Mouse (Mus musculus): ENCODE data around the gene Vmn2r87. TPM values are rescaled to one million over a fixed set of nuclear protein-coding genes. Genes with fewer than 3 reads are reported as not detected.
"Not testable (repeated sequence)": the region's sequence is repeated elsewhere in the genome, so short reads cannot be mapped to it uniquely, and the experiment has no call there.

Vmn2r87 gene
- not detected in 2 replicates for polyA plus RNA-seq (2016; fragmentation: Nextera tagmentation; extraction: Ambion mirVana)

- no peak for DNase-seq (ENCODE audit: low spot score)
These were observed at the start of gene Vmn2r87 for GRCm38 (mm10) chr10:130497296-130497695. TSS of gene Vmn2r87 (minus strand) at chr10:130497396.

DNA sequence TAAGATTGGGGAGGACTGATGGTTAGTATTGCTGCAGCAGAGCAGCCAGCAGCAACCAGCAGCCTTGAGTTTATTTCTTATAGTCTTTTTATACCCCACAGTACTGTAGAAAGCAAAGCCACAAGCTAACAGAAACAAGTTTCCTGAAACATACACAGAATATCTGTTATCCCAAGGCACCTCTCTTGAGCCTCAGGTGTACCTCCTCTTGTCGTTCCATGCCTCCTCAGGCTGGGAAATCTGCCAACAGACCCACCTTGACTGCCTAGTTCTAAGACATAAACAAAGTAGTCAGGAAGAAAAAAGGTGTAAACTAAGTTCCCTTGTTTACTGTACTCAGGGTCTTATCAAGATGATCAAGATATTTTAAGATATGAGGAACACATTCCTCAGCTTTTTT is 47.1 kb upstream of the Vmn2r87 start:
- H3K4me3 ChIP-seq: not testable (repeated sequence)

More at GRCm38 (mm10) chr10:130497296-130497695, at the start of gene Vmn2r87:
- Histone ChIP-seq H3K9me3 (replicated peaks) (no peaks in the 10 kb centered on the region), H3K36me3 (no peaks in the 10 kb centered on the region), H3K4me3 (no peak within 1 kb of the TSS), H3K27me3 (ENCODE audit: low read depth, poor library complexity, severe bottlenecking) (no peaks in the 10 kb centered on the region), H3K27ac (no peak within 1 kb of the TSS), H3K4me1 (no peaks in the 10 kb centered on the region)

GRCm38 (mm10) chr10:130541931-130542691 is 44.9 kb upstream of the Vmn2r87 start:
- 2% methylated on average over 21 of the region's 21 CpGs for WGBS
- not testable (repeated sequence) for H3K36me3 ChIP-seq

More for the DNA sequence above, 47.1 kb upstream of the Vmn2r87 start:
- WGBS: 81% methylated on average over 1 of the region's 1 CpGs
- not testable (repeated sequence) for H3K4me1 ChIP-seq; H3K9me3 ChIP-seq (replicated peaks); H3K36me3 ChIP-seq; DNase-seq (ENCODE audit: low spot score); H3K27ac ChIP-seq; H3K27me3 ChIP-seq (ENCODE audit: low read depth, poor library complexity, severe bottlenecking)

DNA sequence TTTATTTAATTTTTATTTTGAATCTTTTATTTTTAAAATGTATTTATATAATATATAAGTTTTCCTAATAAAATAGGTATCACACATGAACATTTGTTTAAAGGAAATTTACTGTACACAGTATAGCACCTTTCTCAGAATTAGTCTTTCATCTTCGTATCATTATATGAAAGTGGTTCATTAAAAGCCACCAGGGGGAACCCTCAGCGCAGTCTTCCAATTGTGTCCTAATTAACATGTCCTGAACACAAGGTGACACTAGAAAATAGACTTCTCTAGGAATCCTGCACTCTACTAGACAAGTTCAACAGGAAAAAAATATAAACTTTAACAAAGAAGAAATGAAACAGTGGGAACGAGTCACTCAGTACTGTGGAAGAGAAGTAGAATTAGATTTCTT is 38.9 kb upstream of the Vmn2r87 start:
- H3K9me3 ChIP-seq (replicated peaks): no peaks in the 10 kb centered on the region
- no peaks in the 10 kb centered on the region for H3K4me1 ChIP-seq
- no peaks in the 10 kb centered on the region for H3K36me3 ChIP-seq
- no peak overlapping the region for H3K27ac ChIP-seq
- H3K27me3 ChIP-seq (ENCODE audit: low read depth, poor library complexity, severe bottlenecking): no peaks in the 10 kb centered on the region
- DNase-seq (ENCODE audit: low spot score): no peak
- no peak overlapping the region for H3K4me3 ChIP-seq
- 81% methylated on average over 3 of the region's 3 CpGs for WGBS

More at GRCm38 (mm10) chr10:130541931-130542691, 44.9 kb upstream of the Vmn2r87 start:
- peak; percentile 76 for DNase-seq (ENCODE audit: low spot score)
- Histone ChIP-seq H3K27ac (peak overlapping the region; percentile 83), H3K4me3 (peak overlapping the region; percentile 60)
- not testable (repeated sequence) for H3K9me3 ChIP-seq (replicated peaks); H3K4me1 ChIP-seq; H3K27me3 ChIP-seq (ENCODE audit: low read depth, poor library complexity, severe bottlenecking)

- Histone ChIP-seq H3K9me3 (replicated peaks) (no peaks in the 10 kb centered on the region), H3K36me3 (no peaks in the 10 kb centered on the region), H3K4me3 (no peak overlapping the region), H3K27me3 (ENCODE audit: low read depth, poor library complexity, severe bottlenecking) (no peaks in the 10 kb centered on the region), H3K27ac (no peak overlapping the region), H3K4me1 (no peaks in the 10 kb centered on the region)
- no peak for DNase-seq (ENCODE audit: low spot score)
- WGBS: 34% methylated on average over 10 of the region's 10 CpGs
These were observed 30.7 kb upstream of the Vmn2r87 start for GRCm38 (mm10) chr10:130527926-130528325.

DNA sequence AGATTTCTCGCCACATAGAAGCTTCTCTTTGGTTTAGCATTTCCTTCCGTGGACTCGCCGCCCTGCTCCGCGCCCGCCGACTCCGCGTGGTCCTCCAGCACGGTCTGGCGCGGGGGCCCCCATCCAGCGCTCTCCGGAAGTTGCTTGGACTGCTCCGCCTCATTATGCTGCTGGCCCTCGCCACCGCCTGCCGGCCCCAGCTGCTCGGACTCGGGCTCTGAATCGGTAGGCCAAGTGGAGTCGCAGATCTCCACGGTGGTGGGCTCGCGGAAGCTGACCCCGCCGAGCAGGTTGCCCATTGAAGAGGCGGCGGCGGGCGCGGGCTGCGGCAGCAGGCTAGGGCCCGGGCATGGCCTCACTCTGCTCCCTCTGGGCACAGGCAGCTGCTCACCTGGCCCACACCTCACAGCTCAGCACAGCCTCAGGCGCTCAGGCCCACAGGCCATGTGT is 26.9 kb downstream of the Vmn2r87 start:
- H3K4me3 ChIP-seq: peak overlapping the region; percentile 54
- no peaks in the 10 kb centered on the region for H3K27me3 ChIP-seq (ENCODE audit: low read depth, poor library complexity, severe bottlenecking)
- H3K27ac ChIP-seq: peak overlapping the region; percentile 86
- H3K4me1 ChIP-seq: 0 out of 2 replicates have a peak, but pooled peaks cover 5% of the 10 kb centered on the region
- H3K36me3 ChIP-seq: no peaks in the 10 kb centered on the region
- H3K9me3 ChIP-seq (replicated peaks): no peaks in the 10 kb centered on the region
- 2% methylated on average over 36 of the region's 36 CpGs for WGBS
- peak; percentile 85 for DNase-seq (ENCODE audit: low spot score)

- WGBS: 90% methylated on average over 1 of the region's 1 CpGs
These were observed 41.2 kb downstream of the Vmn2r87 start, which contains the start of gene Vmn2r86 for GRCm38 (mm10) chr10:130455950-130456349. TSS of gene Vmn2r86 (minus strand) at chr10:130456050.

GRCm38 (mm10) chr10:130444776-130445175 is 52.4 kb downstream of the Vmn2r87 start:
- H3K9me3 ChIP-seq (replicated peaks): no peaks in the 10 kb centered on the region
- no peak overlapping the region for H3K27ac ChIP-seq
- no peak overlapping the region for H3K4me3 ChIP-seq
- no peaks in the 10 kb centered on the region for H3K4me1 ChIP-seq
- no peaks in the 10 kb centered on the region for H3K36me3 ChIP-seq
- no peaks in the 10 kb centered on the region for H3K27me3 ChIP-seq (ENCODE audit: low read depth, poor library complexity, severe bottlenecking)
- WGBS: 90% methylated on average over 21 of the region's 21 CpGs
- no peak for DNase-seq (ENCODE audit: low spot score)

More at GRCm38 (mm10) chr10:130455950-130456349, 41.2 kb downstream of the Vmn2r87 start, which contains the start of gene Vmn2r86:
- not testable (repeated sequence) for H3K4me1 ChIP-seq; H3K9me3 ChIP-seq (replicated peaks); H3K27me3 ChIP-seq (ENCODE audit: low read depth, poor library complexity, severe bottlenecking); DNase-seq (ENCODE audit: low spot score); H3K4me3 ChIP-seq; H3K27ac ChIP-seq; H3K36me3 ChIP-seq

GRCm38 (mm10) chr10:130434185-130434898 is 62.9 kb downstream of the Vmn2r87 start:
- H3K4me3 ChIP-seq; H3K36me3 ChIP-seq; H3K4me1 ChIP-seq; H3K9me3 ChIP-seq (replicated peaks); DNase-seq (ENCODE audit: low spot score); H3K27ac ChIP-seq; H3K27me3 ChIP-seq (ENCODE audit: low read depth, poor library complexity, severe bottlenecking): not testable (repeated sequence)
- 88% methylated on average over 11 of the region's 11 CpGs for WGBS

DNA sequence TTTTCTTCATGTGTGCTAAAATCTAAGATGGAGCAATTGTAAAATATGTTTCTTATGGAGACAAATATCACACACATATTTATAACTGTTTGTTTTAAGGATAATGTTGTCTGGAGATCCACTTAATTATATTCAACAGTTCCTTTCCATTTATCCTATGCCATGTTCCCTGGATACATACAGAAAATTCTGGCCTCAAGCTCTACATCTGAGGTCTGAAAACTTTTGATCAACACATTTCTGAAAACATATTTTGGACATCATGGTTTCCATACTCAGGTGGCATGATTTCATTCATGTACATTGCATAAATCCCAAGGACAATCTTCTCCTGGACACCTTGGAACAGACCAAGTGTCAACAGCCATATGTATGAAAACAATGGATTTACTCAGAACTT is 67.6 kb downstream of the Vmn2r87 start, which contains the start of gene Vmn2r85:
Vmn2r85 (minus strand) TSS at position 101 of the 400 bp plus-strand sequence.
- not testable (repeated sequence) for DNase-seq (ENCODE audit: low spot score); H3K27ac ChIP-seq; H3K4me3 ChIP-seq; H3K4me1 ChIP-seq; H3K36me3 ChIP-seq; H3K27me3 ChIP-seq (ENCODE audit: low read depth, poor library complexity, severe bottlenecking); H3K9me3 ChIP-seq (replicated peaks)

- not testable (repeated sequence) for H3K4me1 ChIP-seq; H3K36me3 ChIP-seq; H3K9me3 ChIP-seq (replicated peaks); H3K27me3 ChIP-seq (ENCODE audit: low read depth, poor library complexity, severe bottlenecking); H3K27ac ChIP-seq; DNase-seq (ENCODE audit: low spot score); H3K4me3 ChIP-seq
- WGBS: 90% methylated on average over 2 of the region's 2 CpGs
These were observed 74.8 kb downstream of the Vmn2r87 start for GRCm38 (mm10) chr10:130422368-130422767.

Measured in limb, embryonic 10.5 days (tissue).